Mouse (Mus musculus): Measurements from ENCODE around the gene Kcnj5. TPM values are rescaled to one million over a fixed set of nuclear protein-coding genes. Genes with fewer than 3 reads are reported as not detected.

Gene Kcnj5
- polyA plus RNA-seq, 1 experiment, result not detected

DNA sequence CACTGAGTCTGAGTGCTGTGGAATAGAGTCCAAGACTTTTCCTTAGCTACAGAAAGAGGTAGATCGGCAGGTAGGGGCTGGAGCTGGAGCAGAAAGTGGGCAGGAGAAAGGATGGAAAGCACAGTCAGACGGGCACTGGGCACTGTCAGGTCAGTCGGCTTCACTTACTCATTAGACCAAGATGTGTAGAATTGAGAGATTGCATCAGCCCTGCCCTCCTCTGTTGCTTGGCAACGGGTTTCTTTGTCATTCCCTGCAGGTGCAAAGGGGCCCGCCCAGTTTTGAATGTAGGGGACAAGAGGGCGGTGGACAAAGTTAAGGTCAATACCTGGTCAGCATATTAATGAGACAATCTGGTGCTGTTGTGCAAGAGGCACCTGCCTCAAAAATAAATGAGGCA is 25.2 kb upstream of the Kcnj5 start:
- TF ChIP-seq MYOG (IDR thresholded peaks at IDR 0.05; ENCODE audit: control insufficient read depth in 1 of 3, insufficient read depth in 1 of 3, insufficient read length in 2 of 3, low read depth in 2 of 3) (no peak), USF1 (IDR thresholded peaks at IDR 0.05; ENCODE audit: low read depth) (no peak), CEBPB (IDR thresholded peaks at IDR 0.05; ENCODE audit: insufficient read depth, poor library complexity, severe bottlenecking) (no peak), TCF3 (IDR thresholded peaks at IDR 0.05; ENCODE audit: insufficient read length, low read depth) (no peak), TCF12 (IDR thresholded peaks at IDR 0.05; ENCODE audit: insufficient read depth, poor library complexity, severe bottlenecking) (no peak), SRF (IDR thresholded peaks at IDR 0.05; ENCODE audit: control insufficient read depth, insufficient read length, low read depth) (no peak)
- Histone ChIP-seq H3K27me3 (ENCODE audit: control insufficient read depth, insufficient read depth, insufficient read length) (peaks cover 4% of the 10 kb centered on the region), H3K4me2 (ENCODE audit: low read depth) (no peak overlapping the region), H3K79me2 (ENCODE audit: control insufficient read depth, insufficient read depth) (no peaks in the 10 kb centered on the region), H3ac (ENCODE audit: control insufficient read depth, insufficient read length) (no peak overlapping the region), H3K4me3 (no peak overlapping the region), H3K36me3 (ENCODE audit: control insufficient read depth, insufficient read depth) (no peaks in the 10 kb centered on the region)

DNA sequence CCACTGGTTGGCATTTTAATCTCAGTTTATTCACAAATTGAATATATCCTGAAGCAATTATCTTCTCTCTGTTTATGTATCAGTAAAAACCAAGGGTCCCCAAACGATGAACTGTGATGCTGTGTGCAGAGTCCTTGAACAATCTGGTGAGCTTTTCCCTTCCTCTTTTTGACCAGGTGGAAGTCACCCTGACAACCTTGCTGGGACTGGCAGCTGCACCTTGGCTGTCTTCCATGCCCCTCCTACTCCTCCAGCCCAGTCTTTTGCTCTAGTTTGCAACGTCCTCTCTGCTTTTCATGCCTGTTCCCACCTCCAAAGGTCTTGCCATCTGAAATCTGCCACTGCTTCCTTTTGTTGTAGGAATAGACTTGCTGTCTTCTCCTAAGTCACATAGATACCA is 24.7 kb upstream of the Kcnj5 start:
- no peaks in the 10 kb centered on the region for H3K79me2 ChIP-seq (ENCODE audit: control insufficient read depth, insufficient read depth)
- H3K27me3 ChIP-seq (ENCODE audit: control insufficient read depth, insufficient read depth, insufficient read length), result peaks cover 4% of the 10 kb centered on the region
- no peak overlapping the region for H3K4me3 ChIP-seq
- no peak overlapping the region for H3ac ChIP-seq (ENCODE audit: control insufficient read depth, insufficient read length)
- H3K4me2 ChIP-seq (ENCODE audit: low read depth), result no peak overlapping the region
- TF ChIP-seq MYOG (IDR thresholded peaks at IDR 0.05; ENCODE audit: control insufficient read depth in 1 of 3, insufficient read depth in 1 of 3, insufficient read length in 2 of 3, low read depth in 2 of 3) (no peak), REST (IDR thresholded peaks at IDR 0.05; ENCODE audit: insufficient read depth, insufficient read length) (no peak), CEBPB (IDR thresholded peaks at IDR 0.05; ENCODE audit: insufficient read depth, poor library complexity, severe bottlenecking) (no peak), TCF3 (IDR thresholded peaks at IDR 0.05; ENCODE audit: insufficient read length, low read depth) (no peak), MAX (IDR thresholded peaks at IDR 0.05; ENCODE audit: low read depth) (no peak), USF1 (IDR thresholded peaks at IDR 0.05; ENCODE audit: low read depth) (no peak), TCF12 (IDR thresholded peaks at IDR 0.05; ENCODE audit: insufficient read depth, poor library complexity, severe bottlenecking) (no peak), MYOD1 (IDR thresholded peaks at IDR 0.05; ENCODE audit: control insufficient read depth in 1 of 3, insufficient read length in 2 of 3, low read depth in 2 of 3) (no peak), E2F4 (IDR thresholded peaks at IDR 0.05; ENCODE audit: insufficient read depth) (no peak), POLR2A (IDR thresholded peaks at IDR 0.05; ENCODE audit: insufficient read length, low read depth) (no peak), POLR2AphosphoS2 (IDR thresholded peaks at IDR 0.05; ENCODE audit: insufficient read length, low read depth) (no peak), SRF (IDR thresholded peaks at IDR 0.05; ENCODE audit: control insufficient read depth, insufficient read length, low read depth) (no peak)
- H3K36me3 ChIP-seq (ENCODE audit: control insufficient read depth, insufficient read depth), result no peaks in the 10 kb centered on the region

DNA sequence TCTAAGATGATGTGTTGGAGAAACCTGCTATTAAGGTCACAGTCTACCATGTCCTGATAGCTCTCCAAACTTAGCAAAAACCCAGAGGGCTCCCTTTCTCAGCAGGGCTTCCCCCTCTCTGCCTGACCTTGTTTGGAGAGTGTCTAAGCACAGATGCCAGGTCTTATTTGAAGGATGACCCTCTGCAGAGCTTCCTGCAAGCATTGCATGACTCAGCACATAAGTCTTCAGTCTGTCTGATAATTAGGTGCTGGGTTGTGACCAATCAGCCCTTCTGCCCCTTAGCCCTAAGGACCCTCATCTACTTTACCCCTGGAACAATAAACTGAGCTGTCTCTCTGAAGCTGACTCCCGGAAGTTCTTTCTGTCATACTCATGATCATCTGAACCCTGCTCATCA is 16.6 kb upstream of the Kcnj5 start:
- Histone ChIP-seq H3K36me3 (ENCODE audit: control insufficient read depth, insufficient read depth) (no peaks in the 10 kb centered on the region), H3ac (ENCODE audit: control insufficient read depth, insufficient read length) (no peak overlapping the region), H3K4me3 (no peak overlapping the region), H3K27me3 (ENCODE audit: control insufficient read depth, insufficient read depth, insufficient read length) (no peaks in the 10 kb centered on the region), H3K4me2 (ENCODE audit: low read depth) (no peak overlapping the region), H3K79me2 (ENCODE audit: control insufficient read depth, insufficient read depth) (no peaks in the 10 kb centered on the region)
- TF ChIP-seq MAX (IDR thresholded peaks at IDR 0.05; ENCODE audit: low read depth), result no peak
- TF ChIP-seq E2F4 (IDR thresholded peaks at IDR 0.05; ENCODE audit: insufficient read depth), result no peak
- no peak for TF ChIP-seq TCF12 (IDR thresholded peaks at IDR 0.05; ENCODE audit: insufficient read depth, poor library complexity, severe bottlenecking)
- no peak for TF ChIP-seq MYOD1 (IDR thresholded peaks at IDR 0.05; ENCODE audit: control insufficient read depth in 1 of 3, insufficient read length in 2 of 3, low read depth in 2 of 3)
- no peak for TF ChIP-seq SRF (IDR thresholded peaks at IDR 0.05; ENCODE audit: control insufficient read depth, insufficient read length, low read depth)
- no peak for TF ChIP-seq USF1 (IDR thresholded peaks at IDR 0.05; ENCODE audit: low read depth)
- TF ChIP-seq CEBPB (IDR thresholded peaks at IDR 0.05; ENCODE audit: insufficient read depth, poor library complexity, severe bottlenecking), result no peak
- TF ChIP-seq REST (IDR thresholded peaks at IDR 0.05; ENCODE audit: insufficient read depth, insufficient read length), result no peak
- no peak for TF ChIP-seq TCF3 (IDR thresholded peaks at IDR 0.05; ENCODE audit: insufficient read length, low read depth)
- TF ChIP-seq POLR2A (IDR thresholded peaks at IDR 0.05; ENCODE audit: insufficient read length, low read depth), result no peak
- TF ChIP-seq MYOG (IDR thresholded peaks at IDR 0.05; ENCODE audit: control insufficient read depth in 1 of 3, insufficient read depth in 1 of 3, insufficient read length in 2 of 3, low read depth in 2 of 3), result no peak
- TF ChIP-seq POLR2AphosphoS2 (IDR thresholded peaks at IDR 0.05; ENCODE audit: insufficient read length, low read depth), result no peak

DNA sequence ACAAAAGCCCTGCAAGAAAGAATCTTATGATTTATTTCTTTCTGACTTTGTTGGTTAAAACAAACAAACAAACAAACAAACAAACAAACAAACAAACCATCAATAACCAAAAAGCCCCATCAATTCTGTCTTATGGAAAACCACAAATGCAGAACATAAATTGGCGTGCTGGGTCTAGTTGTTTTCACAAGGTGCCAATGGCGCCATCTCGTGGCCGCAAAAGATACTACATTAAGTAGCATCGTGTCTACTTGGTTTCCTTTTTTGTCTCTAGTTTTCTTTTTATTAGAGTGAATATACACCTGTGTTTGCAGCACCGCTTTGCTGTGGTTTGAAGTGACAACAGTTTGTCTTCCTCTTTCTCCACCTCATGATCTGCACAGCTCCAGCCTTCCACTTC is 6.2 kb upstream of the Kcnj5 start:
- H3K4me3 ChIP-seq, result no peak overlapping the region
- H3K79me2 ChIP-seq (ENCODE audit: control insufficient read depth, insufficient read depth), result no peaks in the 10 kb centered on the region
- peaks cover 19% of the 10 kb centered on the region for H3K27me3 ChIP-seq (ENCODE audit: control insufficient read depth, insufficient read depth, insufficient read length)
- TF ChIP-seq REST (IDR thresholded peaks at IDR 0.05; ENCODE audit: insufficient read depth, insufficient read length) (no peak), POLR2AphosphoS2 (IDR thresholded peaks at IDR 0.05; ENCODE audit: insufficient read length, low read depth) (no peak), CEBPB (IDR thresholded peaks at IDR 0.05; ENCODE audit: insufficient read depth, poor library complexity, severe bottlenecking) (no peak), MYOG (IDR thresholded peaks at IDR 0.05; ENCODE audit: control insufficient read depth in 1 of 3, insufficient read depth in 1 of 3, insufficient read length in 2 of 3, low read depth in 2 of 3) (no peak), TCF3 (IDR thresholded peaks at IDR 0.05; ENCODE audit: insufficient read length, low read depth) (no peak), E2F4 (IDR thresholded peaks at IDR 0.05; ENCODE audit: insufficient read depth) (no peak), MYOD1 (IDR thresholded peaks at IDR 0.05; ENCODE audit: control insufficient read depth in 1 of 3, insufficient read length in 2 of 3, low read depth in 2 of 3) (no peak), USF1 (IDR thresholded peaks at IDR 0.05; ENCODE audit: low read depth) (no peak), TCF12 (IDR thresholded peaks at IDR 0.05; ENCODE audit: insufficient read depth, poor library complexity, severe bottlenecking) (no peak), SRF (IDR thresholded peaks at IDR 0.05; ENCODE audit: control insufficient read depth, insufficient read length, low read depth) (no peak), MAX (IDR thresholded peaks at IDR 0.05; ENCODE audit: low read depth) (no peak)
- no peak overlapping the region for H3ac ChIP-seq (ENCODE audit: control insufficient read depth, insufficient read length)
- no peaks in the 10 kb centered on the region for H3K36me3 ChIP-seq (ENCODE audit: control insufficient read depth, insufficient read depth)
- H3K4me2 ChIP-seq (ENCODE audit: low read depth), result no peak overlapping the region

DNA sequence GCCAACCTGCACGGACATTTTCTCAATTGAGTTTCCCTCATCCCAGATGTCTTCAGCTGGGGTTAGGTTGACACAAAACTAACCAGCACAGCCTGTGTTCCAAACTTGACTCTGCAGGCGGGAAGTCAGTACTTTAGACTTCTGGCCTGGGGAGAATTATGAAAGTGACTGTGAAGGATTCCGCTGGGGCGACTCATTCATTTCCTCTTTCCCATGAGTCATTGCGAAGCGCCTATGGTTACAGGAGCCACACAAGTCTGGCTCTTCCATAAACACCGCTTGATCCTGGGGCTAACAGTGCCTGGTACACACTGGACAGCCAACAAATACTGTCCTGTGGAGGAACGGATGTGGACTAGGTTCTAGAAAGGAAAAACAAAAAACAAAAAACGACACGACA is 5.2 kb upstream of the Kcnj5 start:
- H3K27me3 ChIP-seq (ENCODE audit: control insufficient read depth, insufficient read depth, insufficient read length), result peaks cover 29% of the 10 kb centered on the region
- no peak overlapping the region for H3K4me2 ChIP-seq (ENCODE audit: low read depth)
- TF ChIP-seq MAX (IDR thresholded peaks at IDR 0.05; ENCODE audit: low read depth) (no peak), REST (IDR thresholded peaks at IDR 0.05; ENCODE audit: insufficient read depth, insufficient read length) (no peak), SRF (IDR thresholded peaks at IDR 0.05; ENCODE audit: control insufficient read depth, insufficient read length, low read depth) (no peak), CEBPB (IDR thresholded peaks at IDR 0.05; ENCODE audit: insufficient read depth, poor library complexity, severe bottlenecking) (no peak), MYOD1 (IDR thresholded peaks at IDR 0.05; ENCODE audit: control insufficient read depth in 1 of 3, insufficient read length in 2 of 3, low read depth in 2 of 3) (no peak), POLR2A (IDR thresholded peaks at IDR 0.05; ENCODE audit: insufficient read length, low read depth) (no peak), MYOG (IDR thresholded peaks at IDR 0.05; ENCODE audit: control insufficient read depth in 1 of 3, insufficient read depth in 1 of 3, insufficient read length in 2 of 3, low read depth in 2 of 3) (no peak), E2F4 (IDR thresholded peaks at IDR 0.05; ENCODE audit: insufficient read depth) (no peak)
- H3K79me2 ChIP-seq (ENCODE audit: control insufficient read depth, insufficient read depth), result no peaks in the 10 kb centered on the region
- H3ac ChIP-seq (ENCODE audit: control insufficient read depth, insufficient read length), result no peak overlapping the region
- no peak overlapping the region for H3K4me3 ChIP-seq
- no peaks in the 10 kb centered on the region for H3K36me3 ChIP-seq (ENCODE audit: control insufficient read depth, insufficient read depth)

All from myocyte (in vitro differentiated cells).